Mouse (Mus musculus) ES-E14 (cell line): Measurements from ENCODE around the gene Hk1. TPM values are rescaled to one million over a fixed set of nuclear protein-coding genes. Genes with fewer than 3 reads are reported as not detected.

ENCODE experiments used
- DNase-seq: peaks from one replicate; pipeline ENCODE4 v3.0.0-alpha.2; 2013; ENCODE audit warnings: low read depth, low spot score
- H3K27ac ChIP-seq: 2 replicates; pipeline ENCODE4 v1.5.1; 2012; ENCODE audit warnings: low read depth, mild to moderate bottlenecking, low read length, moderate library complexity, mixed read lengths; ENCODE audit not compliant: poor library complexity, insufficient read depth, severe bottlenecking
- H3K36me3 ChIP-seq: 2 replicates; pipeline ENCODE4 v1.6.1; 2012; ENCODE audit warnings: mild to moderate bottlenecking, low read length, moderate library complexity, mixed read lengths; ENCODE audit not compliant: control insufficient read depth, poor library complexity, insufficient read depth, severe bottlenecking
- H3K4me1 ChIP-seq, 2 experiments: fragments of 150-350 bp in 1 of 2; sonication (generic) in 1 of 2; 2 replicates each; pipeline ENCODE4 v1.6.1; 2012; ENCODE audit warnings: low read length in 2 of 2, mild to moderate bottlenecking in 1 of 2, mixed read lengths in 1 of 2; ENCODE audit not compliant: control insufficient read depth in 2 of 2, insufficient read depth in 2 of 2, poor library complexity in 1 of 2
- H3K4me3 ChIP-seq, 2 experiments: fragments of 150-350 bp in 1 of 2; sonication (generic) in 1 of 2; 2 replicates each; pipeline ENCODE4 v1.5.1; 2012; ENCODE audit warnings: low read length in 2 of 2, low read depth in 1 of 2, mild to moderate bottlenecking in 1 of 2, mixed read lengths in 1 of 2; ENCODE audit not compliant: insufficient read depth in 1 of 2, poor library complexity in 1 of 2, severe bottlenecking in 1 of 2
- H3K9ac ChIP-seq: 2 replicates; pipeline ENCODE4 v1.6.1; 2012; ENCODE audit warnings: low read depth, mild to moderate bottlenecking, low read length, mixed read lengths; ENCODE audit not compliant: poor library complexity, insufficient read depth, severe bottlenecking
- H3K9me3 ChIP-seq: fragments of 150-350 bp; sonication (generic); 2 replicates; pipeline ENCODE4 v1.6.1; 2012; ENCODE audit warnings: low read depth, mild to moderate bottlenecking, low read length; ENCODE audit not compliant: control insufficient read depth, insufficient read depth
- CHD2 ChIP-seq: IDR thresholded peaks from 2 replicates; pipeline ENCODE4 v1.6.1; 2014; ENCODE audit warnings: mild to moderate bottlenecking, low read depth, low read length, inconsistent platforms
- HCFC1 ChIP-seq: IDR thresholded peaks from 2 replicates; pipeline ENCODE4 v1.6.1; 2012; ENCODE audit warnings: low read length, inconsistent platforms, borderline replicate concordance; ENCODE audit not compliant: insufficient read depth
- MAFK ChIP-seq: IDR thresholded peaks from 2 replicates; pipeline ENCODE4 v1.6.1; 2014; ENCODE audit warnings: mild to moderate bottlenecking, low read depth, low read length, inconsistent platforms; ENCODE audit not compliant: insufficient read depth
- ZC3H11A ChIP-seq: IDR thresholded peaks from 2 replicates; pipeline ENCODE4 v1.6.1; 2012; ENCODE audit warnings: low read depth, mild to moderate bottlenecking, inconsistent platforms, low read length, borderline replicate concordance
- ZNF384 ChIP-seq: IDR thresholded peaks from 2 replicates; pipeline ENCODE4 v1.6.1; 2012; ENCODE audit warnings: low read depth, low read length, inconsistent platforms
- in situ Hi-C, 2 experiments: fragments of 600-800 bp; cut with MboI; formaldehyde crosslinking; loops; one replicate each; pipeline ENCODE4 v1.15.1; 2025; ENCODE audit warnings: low sequenced_read_pairs in 2 of 2, inconsistent platforms in 1 of 2; ENCODE audit not compliant: unreplicated experiment in 2 of 2
- total RNA-seq: library from RNA; depleted of rRNA; stranded (reverse); fragments of 300-350 nt; gene quantifications from 2 replicates; pipeline ENCODE4 v1.2.3, GENCODE M21; 2012

The Hk1 gene
- total RNA-seq, 1 experiment = 18.8 TPM

DNA sequence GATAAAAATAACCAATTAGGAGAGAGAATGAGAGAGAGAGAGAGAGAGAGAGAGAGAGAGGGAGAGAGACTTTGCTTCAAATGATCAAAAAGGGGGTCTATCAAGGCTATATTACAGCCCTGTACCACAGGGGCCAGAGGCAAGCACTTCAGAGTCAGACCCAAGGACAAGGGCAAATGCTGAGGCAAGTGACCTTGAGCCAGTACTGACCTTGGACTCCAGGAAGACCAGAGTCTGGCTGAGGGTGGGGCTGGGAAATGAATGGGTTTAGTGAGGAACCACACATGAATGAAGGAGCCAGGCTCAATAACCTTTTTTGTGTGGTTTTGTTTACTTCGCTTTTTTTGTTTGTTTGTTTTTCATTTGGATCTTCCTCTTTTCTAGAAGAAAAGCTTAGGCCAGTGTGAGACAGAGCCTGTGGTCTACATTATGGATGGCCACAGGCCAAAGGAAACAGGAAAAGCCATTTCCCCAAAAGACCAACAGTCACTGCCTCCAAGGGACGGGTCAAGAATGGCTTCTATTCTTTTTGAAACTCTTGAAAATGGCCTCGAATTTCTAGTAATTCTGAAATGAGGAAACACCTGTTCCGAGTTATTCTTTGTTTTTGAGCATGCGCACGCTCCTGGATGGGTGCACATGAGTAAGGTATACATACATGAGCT lies 92.1 kb downstream of the Hk1 start:
- H3K36me3 ChIP-seq = peaks cover 7% of the 10 kb centered on the region; the same call in 1 of the 2 replicates
- no peaks in the 10 kb centered on the region for H3K9me3 ChIP-seq
- no peak for DNase-seq
- in situ Hi-C loops = no loop called here
- no peak overlapping the region for H3K27ac ChIP-seq
- no peak overlapping the region for H3K4me3 ChIP-seq
- H3K9ac ChIP-seq = no peak overlapping the region
- peaks cover 8% of the 10 kb centered on the region in 2 experiments for H3K4me1 ChIP-seq
- TF ChIP-seq ZNF384 (no peak), CHD2 (no peak), ZC3H11A (no peak), HCFC1 (no peak), MAFK (no peak)

GRCm38 (mm10) chr10:62283206-62283792 lies 96.4 kb downstream of the Hk1 start:
- Histone ChIP-seq H3K27ac (peak overlapping the region; percentile 64), H3K9ac (peak overlapping the region; percentile 36; the same call in 1 of the 2 replicates), H3K4me1 (peaks cover 8 to 11% of the 10 kb centered on the region in 2 experiments), H3K4me3 (no peak overlapping the region; a peak in 1 of 4 replicates), H3K36me3 (peaks cover 15% of the 10 kb centered on the region), H3K9me3 (no peaks in the 10 kb centered on the region)
- in situ Hi-C loops = no loop called here
- DNase-seq = no peak
- TF ChIP-seq MAFK (no peak), HCFC1 (no peak), CHD2 (no peak), ZC3H11A (no peak), ZNF384 (no peak)

- H3K36me3 ChIP-seq = peaks cover 15% of the 10 kb centered on the region
- H3K4me3 ChIP-seq = no peak overlapping the region
- DNase-seq = peak; percentile 63
- H3K4me1 ChIP-seq = peaks cover 4 to 8% of the 10 kb centered on the region in 2 experiments
- TF ChIP-seq HCFC1 = no peak
- TF ChIP-seq MAFK = peak; percentile 89
- in situ Hi-C loops = no loop called here
- H3K9me3 ChIP-seq = no peaks in the 10 kb centered on the region
- peak overlapping the region; percentile 36; the same call in 1 of the 2 replicates for H3K9ac ChIP-seq
- peak overlapping the region; percentile 64; the same call in 1 of the 2 replicates for H3K27ac ChIP-seq
Measured at GRCm38 (mm10) chr10:62282782-62283181, 96.9 kb downstream of the Hk1 start.

DNA sequence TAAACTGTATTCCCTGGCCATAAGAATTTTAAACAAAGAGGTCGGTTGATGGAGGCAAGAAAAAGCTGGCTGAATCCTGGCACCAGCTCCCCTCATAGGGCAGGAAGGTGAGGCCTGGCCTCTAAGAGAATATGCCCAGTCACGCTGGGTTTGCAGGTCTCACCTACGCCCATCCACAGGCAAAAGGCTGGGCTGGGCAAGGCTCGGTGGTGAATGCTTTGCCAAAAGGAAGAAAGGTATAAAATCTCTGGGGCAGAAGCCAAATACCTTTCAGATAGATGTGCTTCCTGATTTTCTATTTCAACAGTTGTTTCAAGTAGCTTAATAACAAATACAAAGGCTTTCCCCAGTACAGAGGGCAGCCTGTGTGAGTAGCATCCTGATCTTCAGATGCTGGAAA lies 100.0 kb downstream of the Hk1 start:
- DNase-seq = no peak
- Histone ChIP-seq H3K4me3 (no peak overlapping the region), H3K36me3 (peaks cover 16% of the 10 kb centered on the region), H3K4me1 (peaks cover 4 to 10% of the 10 kb centered on the region in 2 experiments; a peak in 3 of 4 replicates), H3K27ac (no peak overlapping the region), H3K9me3 (no peaks in the 10 kb centered on the region), H3K9ac (no peak overlapping the region)
- TF ChIP-seq ZC3H11A (no peak), ZNF384 (no peak), HCFC1 (no peak), MAFK (no peak), CHD2 (no peak)
- in situ Hi-C loops = no loop called here
